Mouse (Mus musculus) midbrain, embryonic 13.5 days (tissue): ENCODE measurements around the gene Bbx. TPM values are rescaled to one million over a fixed set of nuclear protein-coding genes. Genes with fewer than 3 reads are reported as not detected.

Experiments
- ATAC-seq: fragments of 200-750 bp; cut with Nextera tagmentation; 2 replicates; pipeline ENCODE4 v1.8.0; 2017; ENCODE audit warnings: mild to moderate bottlenecking, moderate TSS enrichment, moderate library complexity
- H3K27ac ChIP-seq: fragments of 300-500 bp; sonication (generic); 2 replicates; pipeline ENCODE4 v1.5.1; 2015; ENCODE audit warnings: inconsistent platforms, mild to moderate bottlenecking, moderate library complexity
- H3K27me3 ChIP-seq: fragments of 300-500 bp; sonication (generic); 2 replicates; pipeline ENCODE4 v1.6.1; 2015; ENCODE audit warnings: mild to moderate bottlenecking, inconsistent platforms
- H3K36me3 ChIP-seq: fragments of 300-500 bp; sonication (generic); 2 replicates; pipeline ENCODE4 v1.6.1; 2015; ENCODE audit warnings: mild to moderate bottlenecking, inconsistent platforms
- H3K4me1 ChIP-seq: fragments of 300-500 bp; sonication (generic); replicated peaks from 2 replicates; pipeline ENCODE4 v1.6.1; 2015; ENCODE audit warnings: inconsistent platforms
- H3K4me2 ChIP-seq: fragments of 300-500 bp; sonication (generic); replicated peaks from 2 replicates; pipeline ENCODE4 v1.6.1; 2015; ENCODE audit warnings: moderate library complexity, mild to moderate bottlenecking, inconsistent platforms
- H3K4me3 ChIP-seq: fragments of 300-500 bp; sonication (generic); replicated peaks from 2 replicates; pipeline ENCODE4 v1.5.1; 2015; ENCODE audit warnings: mild to moderate bottlenecking, inconsistent platforms
- H3K9ac ChIP-seq: fragments of 300-500 bp; sonication (generic); replicated peaks from 2 replicates; pipeline ENCODE4 v1.6.1; 2015; ENCODE audit warnings: mild to moderate bottlenecking, inconsistent platforms
- H3K9me3 ChIP-seq: fragments of 300-500 bp; sonication (generic); 2 replicates; pipeline ENCODE4 v1.6.1; 2016; ENCODE audit warnings: mild to moderate bottlenecking, inconsistent platforms
- WGBS: fragments of 180-500 bp; shearing (Covaris S2); methylation state at CpG from one replicate; pipeline ENCODE4 v1.1.7; 2015; 5-methylcytosine and 5-hydroxymethylcytosine counted together
- polyA plus RNA-seq: library from polyadenylated mRNA; unstranded; fragments of >200 nt; fragmentation: Nextera tagmentation; extraction: Ambion mirVana; gene quantifications from 2 replicates; pipeline ENCODE4 v1.2.1, GENCODE M21; 2015

Bbx gene
- polyA plus RNA-seq, 1 experiment from 2014 or later: 27.7 TPM

- Histone ChIP-seq H3K9ac (no peak overlapping the region), H3K27ac (no peak overlapping the region), H3K4me1 (no peaks in the 10 kb centered on the region), H3K4me2 (no peak overlapping the region), H3K9me3 (no peaks in the 10 kb centered on the region), H3K27me3 (no peaks in the 10 kb centered on the region), H3K36me3 (0 out of 2 replicates have a peak, but pooled peaks cover 4% of the 10 kb centered on the region), H3K4me3 (no peak overlapping the region)
- 94% methylated on average over 4 of the region's 4 CpGs for WGBS
- ATAC-seq: no peak
Observed at GRCm38 (mm10) chr16:50211727-50212126, 220.5 kb downstream of the Bbx start.

GRCm38 (mm10) chr16:50211231-50211630 lies 221.0 kb downstream of the Bbx start:
- 0 out of 2 replicates have a peak, but pooled peaks cover 4% of the 10 kb centered on the region for H3K36me3 ChIP-seq
- H3K27ac ChIP-seq: no peak overlapping the region
- no peak overlapping the region for H3K4me3 ChIP-seq
- no peak for ATAC-seq
- H3K9me3 ChIP-seq: no peaks in the 10 kb centered on the region
- no peaks in the 10 kb centered on the region for H3K4me1 ChIP-seq
- H3K4me2 ChIP-seq: no peak overlapping the region
- no peak overlapping the region for H3K9ac ChIP-seq
- no peaks in the 10 kb centered on the region for H3K27me3 ChIP-seq
- WGBS: 85% methylated on average over 6 of the region's 6 CpGs

- 93% methylated on average over 2 of the region's 2 CpGs for WGBS
- Histone ChIP-seq H3K9me3 (no peaks in the 10 kb centered on the region), H3K4me1 (no peaks in the 10 kb centered on the region), H3K27me3 (no peaks in the 10 kb centered on the region), H3K9ac (no peak overlapping the region), H3K36me3 (0 out of 2 replicates have a peak, but pooled peaks cover 4% of the 10 kb centered on the region), H3K4me2 (no peak overlapping the region), H3K27ac (no peak overlapping the region), H3K4me3 (no peak overlapping the region)
- no peak for ATAC-seq
Observed at GRCm38 (mm10) chr16:50210742-50211141, 221.4 kb downstream of the Bbx start.

DNA sequence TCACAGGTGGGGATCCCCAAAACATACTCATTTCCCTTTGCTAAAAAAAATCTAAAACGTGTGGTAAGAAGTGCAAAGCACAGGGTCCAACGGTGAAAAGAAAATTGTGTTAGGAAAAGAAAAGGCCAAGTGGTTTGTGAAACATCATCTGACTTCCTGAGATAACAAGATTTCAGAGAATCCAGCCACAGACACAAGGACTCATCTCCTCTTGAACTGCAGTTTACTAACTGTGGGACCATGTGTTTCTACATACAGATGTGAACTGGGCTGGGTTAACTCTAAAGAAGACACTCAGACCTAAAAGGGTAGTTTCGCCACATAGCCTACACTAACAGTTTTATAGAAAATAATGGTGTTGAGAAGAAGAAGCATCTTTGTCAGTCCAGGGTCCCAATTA lies 227.2 kb downstream of the Bbx start:
- 87% methylated on average over 3 of the region's 3 CpGs for WGBS

DNA sequence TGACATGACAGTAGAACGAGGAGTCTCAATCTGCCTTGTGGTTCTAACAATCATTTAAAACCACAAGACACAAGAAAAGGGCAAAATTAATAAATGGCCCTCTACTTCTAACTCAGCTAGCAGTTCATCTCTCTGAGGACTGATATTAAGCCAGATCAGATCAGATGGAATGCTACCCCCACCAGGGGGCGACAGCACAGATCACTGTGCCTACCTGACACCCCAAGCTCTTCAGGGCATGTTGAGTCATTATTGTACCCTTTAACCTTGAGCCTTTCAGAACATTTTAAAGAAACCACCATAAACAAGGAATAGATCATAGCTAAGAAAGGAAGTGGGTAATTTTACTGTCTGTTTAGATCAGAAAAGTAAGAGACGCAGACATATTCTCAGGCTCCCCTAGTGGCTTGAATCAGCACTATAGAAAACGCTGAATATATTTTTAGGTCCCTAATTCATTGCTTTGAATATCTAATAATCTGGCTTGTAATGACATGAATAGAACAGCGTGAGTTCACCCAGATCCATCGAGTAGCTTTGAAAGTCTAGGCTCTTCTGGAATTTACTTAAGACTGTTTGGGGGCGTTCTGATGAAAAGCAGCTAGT lies 230.5 kb downstream of the Bbx start:
- Histone ChIP-seq H3K4me3 (no peak overlapping the region), H3K27me3 (no peaks in the 10 kb centered on the region), H3K4me1 (no peaks in the 10 kb centered on the region), H3K27ac (no peak overlapping the region), H3K9me3 (no peaks in the 10 kb centered on the region), H3K4me2 (no peak overlapping the region), H3K36me3 (peaks cover 19% of the 10 kb centered on the region), H3K9ac (no peak overlapping the region)
- WGBS: 87% methylated on average over 7 of the region's 7 CpGs
- ATAC-seq: no peak

More for the DNA sequence above, 227.2 kb downstream of the Bbx start:
- Histone ChIP-seq H3K27me3 (no peaks in the 10 kb centered on the region), H3K27ac (no peak overlapping the region), H3K9me3 (no peaks in the 10 kb centered on the region), H3K4me2 (no peak overlapping the region), H3K4me3 (no peak overlapping the region), H3K36me3 (peaks cover 12% of the 10 kb centered on the region), H3K9ac (no peak overlapping the region), H3K4me1 (no peaks in the 10 kb centered on the region)
- ATAC-seq: no peak

DNA sequence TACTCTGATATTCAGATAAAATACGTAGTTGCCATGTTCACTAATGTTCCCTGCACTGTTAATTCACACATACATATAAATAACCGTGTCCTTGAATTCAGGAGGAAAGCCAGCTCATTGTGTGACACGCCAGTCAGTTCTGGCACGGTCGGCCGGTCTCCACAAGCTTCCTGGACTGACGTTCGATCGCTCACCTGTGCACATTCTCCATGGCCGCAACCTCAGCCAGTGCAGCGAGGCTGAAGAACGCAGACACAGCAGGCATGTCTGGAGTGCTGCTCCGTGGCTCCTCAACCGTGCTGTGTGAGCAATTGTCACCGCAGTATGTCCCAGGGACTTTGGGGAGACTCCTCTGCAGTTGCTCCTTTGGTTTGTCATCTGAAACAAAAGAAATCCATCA lies 232.0 kb downstream of the Bbx start:
- no peak overlapping the region for H3K4me2 ChIP-seq
- H3K4me3 ChIP-seq: no peak overlapping the region
- no peak for ATAC-seq
- no peaks in the 10 kb centered on the region for H3K9me3 ChIP-seq
- no peak overlapping the region for H3K9ac ChIP-seq
- peaks cover 19% of the 10 kb centered on the region for H3K36me3 ChIP-seq
- 91% methylated on average over 15 of the region's 15 CpGs for WGBS
- H3K27me3 ChIP-seq: no peaks in the 10 kb centered on the region
- no peaks in the 10 kb centered on the region for H3K4me1 ChIP-seq
- H3K27ac ChIP-seq: no peak overlapping the region

DNA sequence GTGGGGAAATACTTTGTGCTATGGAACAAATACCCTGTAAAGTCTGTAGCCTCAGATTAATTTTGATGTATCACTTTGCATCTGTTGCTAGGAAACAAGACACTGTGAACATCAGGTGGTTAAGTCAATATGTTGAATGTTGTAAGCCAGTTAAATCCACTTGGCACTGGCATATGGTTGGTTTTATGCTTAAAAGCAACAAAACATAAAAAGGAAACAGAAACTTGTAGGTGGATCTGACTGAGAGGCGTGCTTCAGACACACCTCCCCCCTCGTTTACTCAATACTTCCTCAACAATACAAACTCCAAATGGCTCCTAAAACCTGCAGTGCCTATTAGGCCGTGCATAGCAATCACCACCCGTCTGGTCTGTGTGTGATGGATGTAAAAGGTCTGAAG lies 236.1 kb downstream of the Bbx start:
- Histone ChIP-seq H3K9me3 (no peaks in the 10 kb centered on the region), H3K4me2 (no peak overlapping the region), H3K27ac (no peak overlapping the region), H3K4me3 (no peak overlapping the region), H3K4me1 (no peaks in the 10 kb centered on the region), H3K36me3 (peaks cover 24% of the 10 kb centered on the region), H3K9ac (no peak overlapping the region), H3K27me3 (no peaks in the 10 kb centered on the region)
- 58% methylated on average over 4 of the region's 4 CpGs for WGBS
- no peak for ATAC-seq

- no peak overlapping the region for H3K27ac ChIP-seq
- WGBS: 100% methylated on average over 1 of the region's 1 CpGs
- no peaks in the 10 kb centered on the region for H3K4me1 ChIP-seq
- no peak overlapping the region for H3K9ac ChIP-seq
- no peaks in the 10 kb centered on the region for H3K27me3 ChIP-seq
- no peaks in the 10 kb centered on the region for H3K9me3 ChIP-seq
- H3K4me2 ChIP-seq: no peak overlapping the region
- no peak overlapping the region for H3K4me3 ChIP-seq
- no peak for ATAC-seq
- H3K36me3 ChIP-seq: peaks cover 5% of the 10 kb centered on the region
Observed at GRCm38 (mm10) chr16:50192626-50193025, 239.6 kb downstream of the Bbx start.

DNA sequence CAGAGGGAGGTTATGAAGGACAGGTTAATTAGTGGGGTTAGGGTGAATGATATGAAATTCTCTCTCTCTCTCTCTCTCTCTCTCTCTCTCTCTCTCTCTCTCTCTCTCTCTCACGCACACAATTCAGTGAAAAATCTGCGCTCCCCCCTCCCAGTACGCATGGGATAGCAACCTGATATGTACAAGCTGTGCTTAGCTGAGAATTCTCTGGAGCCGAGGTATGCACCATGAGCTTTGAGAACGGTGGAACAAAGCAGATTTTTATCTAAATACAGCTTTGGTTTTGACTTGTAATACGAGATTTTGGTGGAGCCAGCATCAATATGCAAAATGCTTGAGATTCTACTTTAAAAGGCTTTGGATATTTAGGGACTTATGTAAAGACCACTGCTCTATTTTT lies 243.1 kb downstream of the Bbx start:
- Histone ChIP-seq H3K9ac (no peak overlapping the region), H3K4me1 (peaks cover 12% of the 10 kb centered on the region), H3K4me2 (no peak overlapping the region), H3K27ac (no peak overlapping the region), H3K4me3 (no peak overlapping the region), H3K27me3 (no peaks in the 10 kb centered on the region), H3K36me3 (peaks cover 5% of the 10 kb centered on the region), H3K9me3 (no peaks in the 10 kb centered on the region)
- WGBS: 62% methylated on average over 6 of the region's 6 CpGs
- ATAC-seq: no peak

DNA sequence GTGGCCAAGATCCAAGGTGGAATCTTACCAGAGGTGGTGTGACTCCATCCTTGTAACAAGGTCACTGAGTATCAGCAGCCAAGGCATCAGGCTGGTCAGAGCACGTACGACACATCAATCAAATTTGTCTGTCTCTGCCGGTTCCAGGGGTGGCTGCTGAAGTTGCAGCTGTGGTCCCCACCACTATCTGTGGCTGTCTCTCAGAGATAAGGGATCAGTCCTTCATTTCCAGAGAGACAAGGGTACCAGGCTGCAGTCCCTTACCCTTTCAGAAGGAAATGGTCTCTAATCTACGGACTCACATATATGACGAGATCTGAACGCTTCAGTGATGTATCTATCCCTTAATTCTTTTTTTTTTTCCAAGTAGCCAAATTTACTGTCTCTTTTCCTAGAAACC lies 245.6 kb downstream of the Bbx start:
- WGBS: 84% methylated on average over 6 of the region's 6 CpGs
- no peak overlapping the region for H3K4me2 ChIP-seq

GRCm38 (mm10) chr16:50185041-50185440 lies 247.1 kb downstream of the Bbx start:
- Histone ChIP-seq H3K4me1 (peaks cover 12% of the 10 kb centered on the region), H3K27ac (no peak overlapping the region), H3K27me3 (no peaks in the 10 kb centered on the region), H3K9me3 (no peaks in the 10 kb centered on the region), H3K36me3 (no peaks in the 10 kb centered on the region), H3K4me2 (no peak overlapping the region), H3K4me3 (no peak overlapping the region), H3K9ac (no peak overlapping the region)
- peak; percentile 88 for ATAC-seq
- WGBS: 10% methylated on average over 5 of the region's 5 CpGs

More for the DNA sequence above, 245.6 kb downstream of the Bbx start:
- H3K9me3 ChIP-seq: no peaks in the 10 kb centered on the region
- no peaks in the 10 kb centered on the region for H3K36me3 ChIP-seq
- H3K4me3 ChIP-seq: no peak overlapping the region
- no peak overlapping the region for H3K9ac ChIP-seq
- H3K4me1 ChIP-seq: peaks cover 12% of the 10 kb centered on the region
- no peak overlapping the region for H3K27ac ChIP-seq
- ATAC-seq: no peak
- H3K27me3 ChIP-seq: no peaks in the 10 kb centered on the region

DNA sequence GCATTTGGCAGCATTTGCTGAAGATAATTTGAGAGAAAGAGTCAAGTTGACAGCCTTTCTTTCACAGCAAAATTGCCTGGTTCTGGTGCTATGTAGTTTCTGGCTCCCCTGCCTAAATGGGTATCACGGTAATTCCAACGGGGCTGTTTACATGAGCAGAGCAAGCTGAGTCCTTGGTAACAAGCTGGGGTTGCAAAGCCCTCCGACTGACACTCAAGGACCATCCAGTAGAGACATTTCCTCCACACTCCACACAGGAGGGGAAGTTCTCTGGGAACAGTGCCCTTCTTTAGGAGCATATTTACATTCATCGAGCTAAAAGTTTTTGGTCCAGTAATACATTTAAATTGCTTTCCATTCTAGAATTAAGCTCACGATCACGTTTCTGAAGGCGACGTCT lies 249.2 kb downstream of the Bbx start:
- WGBS: 80% methylated on average over 8 of the region's 8 CpGs
- no peak for ATAC-seq
- H3K27ac ChIP-seq: no peak overlapping the region

DNA sequence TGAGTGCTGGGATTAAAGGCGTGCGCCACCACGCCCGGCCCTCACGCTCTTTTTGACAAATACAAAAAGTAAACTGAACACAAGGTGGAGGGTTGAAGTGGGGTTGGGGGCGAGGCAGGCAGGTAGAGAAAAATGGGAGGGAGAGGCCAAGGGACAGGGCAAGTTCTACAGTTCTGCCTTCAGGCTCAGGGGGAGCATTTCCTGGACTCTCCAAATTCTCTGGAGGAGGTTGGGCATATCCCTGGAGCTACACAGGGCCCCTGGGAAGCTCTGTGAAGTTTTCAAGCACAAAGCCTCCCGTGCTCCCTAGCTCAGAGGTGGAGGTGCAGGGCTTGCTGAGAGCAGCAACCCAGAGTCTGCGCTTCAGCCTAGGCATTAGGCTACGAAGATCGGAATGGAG lies 249.6 kb downstream of the Bbx start:
- no peaks in the 10 kb centered on the region for H3K9me3 ChIP-seq
- H3K9ac ChIP-seq: no peak overlapping the region
- H3K4me3 ChIP-seq: no peak overlapping the region
- no peaks in the 10 kb centered on the region for H3K36me3 ChIP-seq
- 89% methylated on average over 10 of the region's 10 CpGs for WGBS
- no peak overlapping the region for H3K27ac ChIP-seq
- ATAC-seq: no peak
- H3K4me2 ChIP-seq: no peak overlapping the region
- H3K27me3 ChIP-seq: no peaks in the 10 kb centered on the region
- peaks cover 12% of the 10 kb centered on the region for H3K4me1 ChIP-seq

More for the DNA sequence above, 249.2 kb downstream of the Bbx start:
- no peaks in the 10 kb centered on the region for H3K9me3 ChIP-seq
- no peaks in the 10 kb centered on the region for H3K36me3 ChIP-seq
- no peak overlapping the region for H3K4me2 ChIP-seq
- no peak overlapping the region for H3K4me3 ChIP-seq
- no peak overlapping the region for H3K9ac ChIP-seq
- H3K4me1 ChIP-seq: peaks cover 12% of the 10 kb centered on the region
- H3K27me3 ChIP-seq: no peaks in the 10 kb centered on the region
